Mouse (Mus musculus) bone marrow, adult 2 months (tissue): ENCODE measurements around the gene 2810408A11Rik.
"Not testable (repeated sequence)": the region's sequence is repeated elsewhere in the genome, so short reads cannot be mapped to it uniquely, and the experiment has no call there.

Experiments used
- CTCF ChIP-seq: fragments of 200-500 bp; IDR thresholded peaks from 2 replicates; pipeline ENCODE4 v1.5.1; 2011; ENCODE audit warnings: low read length, control low read depth; ENCODE audit not compliant: control insufficient read depth, insufficient read depth
- POLR2A ChIP-seq: fragments of 200-500 bp; IDR thresholded peaks from 2 replicates; pipeline ENCODE4 v1.6.1; 2011; ENCODE audit warnings: low read depth, mild to moderate bottlenecking, control low read depth, low read length, borderline replicate concordance; ENCODE audit not compliant: control insufficient read depth

- TF ChIP-seq POLR2A, CTCF: not testable (repeated sequence)
Observed at GRCm38 (mm10) chr11:69930176-69930575, 29.4 kb upstream of the 2810408A11Rik start.
